Mouse (Mus musculus) lung, postnatal 0 days (tissue): ENCODE measurements around the gene Dock7.

Source experiments
- CTCF ChIP-seq: IDR thresholded peaks from 2 replicates; pipeline ENCODE4 v1.5.1; 2016; ENCODE audit warnings: antibody characterized with exemption, mild to moderate bottlenecking
- EP300 ChIP-seq: IDR thresholded peaks from 2 replicates; pipeline ENCODE4 v1.6.1; 2016; ENCODE audit warnings: antibody characterized with exemption, mild to moderate bottlenecking, control low read depth

DNA sequence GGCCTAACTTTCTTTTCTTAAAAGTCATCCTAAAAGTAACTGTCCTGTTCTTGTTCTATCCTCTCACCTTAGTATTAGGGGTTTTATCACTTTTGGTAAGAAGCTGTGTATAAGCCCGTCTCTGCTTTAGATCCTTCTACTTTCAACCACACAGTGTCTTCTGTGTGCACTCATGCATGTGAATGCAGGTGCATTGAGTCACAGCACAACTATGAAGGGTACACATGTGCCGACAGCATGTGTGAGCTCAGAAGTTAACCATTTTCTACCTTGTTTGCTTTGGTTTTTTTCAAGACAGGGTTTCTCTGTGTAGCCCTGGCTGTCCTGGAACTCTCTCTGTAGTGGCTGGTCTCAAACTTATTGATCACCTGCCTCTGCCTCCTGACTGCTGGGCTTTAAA, 114.4 kb downstream of the Dock7 start:
- TF ChIP-seq CTCF (no peak), EP300 (no peak)
